Mouse (Mus musculus) left cerebral cortex, postnatal 36 days (tissue): ENCODE data around the gene Mblac1. TPM values are rescaled to one million over a fixed set of nuclear protein-coding genes. Genes with fewer than 3 reads are reported as not detected.

Experiments used
- DNase-seq, 2 experiments: peaks; one replicate each; pipeline ENCODE4 v3.0.0; 2021 to 2022; ENCODE audit warnings: low spot score in 2 of 2, mixed read lengths in 1 of 2
- intact Hi-C: fragments of 180-260 bp; cut with DNase I; formaldehyde crosslinking; loops from one replicate; pipeline ENCODE4 v1.15.1; 2025
- total RNA-seq, 2 experiments: library from RNA; stranded (reverse); gene quantifications; 2 replicates each; pipeline ENCODE4 v1.2.3; 2021

The Mblac1 gene
- 10 to 100 TPM in 1 of 2 experiments, 1 to 10 TPM in 1; 8.7 to 11.6 TPM for total RNA-seq

DNA sequence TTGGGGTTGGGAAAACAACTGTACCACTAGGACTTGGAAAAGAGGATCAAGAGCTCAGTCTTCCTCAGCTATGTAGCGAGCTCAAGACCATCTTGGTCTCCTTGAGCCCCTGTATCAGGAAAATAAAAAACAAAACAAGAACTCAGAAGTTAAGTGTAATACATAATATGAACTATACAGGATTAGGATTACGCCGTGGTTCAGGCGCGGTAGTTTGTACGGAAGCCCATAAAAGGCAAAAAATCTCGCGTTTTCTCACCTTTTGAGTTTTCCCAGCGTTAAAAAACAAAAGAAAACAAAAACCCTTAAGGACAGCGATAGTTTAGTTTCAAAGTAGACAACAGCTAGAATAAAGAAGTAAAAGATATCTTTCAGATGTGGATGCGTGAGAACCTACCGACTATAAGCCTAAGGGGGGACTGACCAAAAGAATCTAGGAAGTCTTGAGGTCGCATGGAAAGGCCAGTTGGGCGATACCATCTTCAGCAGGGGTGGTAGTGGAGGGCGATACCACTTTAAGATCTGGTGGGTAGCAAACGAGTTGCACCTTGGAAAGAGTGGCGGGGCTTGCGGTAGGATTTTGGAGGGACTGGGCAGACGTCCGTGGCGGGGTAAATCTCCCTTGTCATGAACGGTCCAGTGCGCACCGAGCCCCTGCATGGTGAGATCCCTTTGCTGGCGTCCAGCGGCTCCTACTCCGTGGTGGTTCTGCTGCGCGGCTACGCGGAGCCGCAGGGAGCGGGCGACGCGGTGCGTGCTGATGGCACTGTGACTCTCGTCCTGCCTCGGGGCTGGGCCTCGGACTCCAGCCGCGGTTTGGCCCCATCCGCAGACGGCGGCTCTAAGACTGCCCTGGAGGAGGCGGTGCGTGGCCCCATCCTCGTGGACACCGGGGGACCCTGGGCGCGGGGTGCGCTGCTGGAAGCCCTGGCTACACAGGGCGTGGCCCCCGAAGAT lies at the start of gene Mblac1:
Gene Mblac1, plus strand, starts transcription at position 544 of the 957 bp plus-strand sequence.
- DNase-seq: peak; percentile 82 to 83
- intact Hi-C loops: no loop called here

DNA sequence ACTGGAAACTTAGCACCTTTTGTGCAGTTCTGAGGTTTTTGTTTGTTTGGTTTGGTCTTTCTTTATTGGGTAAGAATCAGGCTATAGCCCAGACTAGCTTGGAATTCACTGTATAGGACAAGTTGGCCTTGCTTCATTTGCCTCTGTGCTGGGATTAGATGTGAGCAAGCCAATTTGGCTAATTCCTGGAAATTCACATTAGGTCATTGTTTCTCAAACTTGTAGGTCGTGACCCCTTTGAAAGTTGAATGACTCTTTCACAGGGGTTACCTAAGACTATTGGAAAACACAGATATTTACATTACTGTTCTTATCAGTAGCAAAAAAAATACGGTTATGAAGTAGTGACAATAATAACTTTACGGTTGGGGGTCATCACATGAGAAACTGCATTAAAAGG lies 39.7 kb upstream of the Mblac1 start:
- intact Hi-C loops: loop anchor here (2.0 kb wide), 1 partner anchor 38 kb away; the partner anchor contains the start of gene Zscan21
- DNase-seq: no peak

DNA sequence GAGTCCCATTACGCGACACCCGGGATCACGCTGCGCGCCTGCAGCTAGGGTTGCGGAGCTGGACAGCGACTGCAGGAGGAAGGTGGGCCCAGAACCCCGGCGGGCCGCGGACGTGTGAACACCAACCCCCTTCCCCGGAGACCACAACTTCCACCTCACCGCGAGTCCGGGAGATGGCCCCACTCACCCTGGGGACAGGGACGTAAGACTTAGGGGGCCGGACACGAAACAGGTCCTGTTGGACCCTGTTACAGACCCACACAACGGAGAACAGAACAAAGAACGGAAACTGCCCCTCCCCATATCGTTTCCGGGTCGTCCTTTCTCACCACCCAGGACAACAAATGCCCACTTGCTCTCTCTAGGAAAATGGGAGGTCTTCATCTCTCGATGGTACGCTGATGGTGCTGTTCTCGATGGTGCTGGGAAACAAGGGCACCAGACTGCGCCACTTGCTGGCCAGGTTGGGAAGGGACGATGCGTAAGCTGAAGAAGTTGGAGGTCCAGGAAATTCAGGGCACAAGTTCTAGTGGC lies 38.6 kb upstream of the Mblac1 start, which contains the start of gene Zfp113:
Gene Zfp113, minus strand, starts transcription at position 302 of the 534 bp plus-strand sequence.
- DNase-seq: peak; percentile 89 to 90
- intact Hi-C loops: loop anchor here (1.0 to 5.0 kb wide), 3 partner anchors 39 to 268 kb away; partner anchors contain the start of gene Zscan21

DNA sequence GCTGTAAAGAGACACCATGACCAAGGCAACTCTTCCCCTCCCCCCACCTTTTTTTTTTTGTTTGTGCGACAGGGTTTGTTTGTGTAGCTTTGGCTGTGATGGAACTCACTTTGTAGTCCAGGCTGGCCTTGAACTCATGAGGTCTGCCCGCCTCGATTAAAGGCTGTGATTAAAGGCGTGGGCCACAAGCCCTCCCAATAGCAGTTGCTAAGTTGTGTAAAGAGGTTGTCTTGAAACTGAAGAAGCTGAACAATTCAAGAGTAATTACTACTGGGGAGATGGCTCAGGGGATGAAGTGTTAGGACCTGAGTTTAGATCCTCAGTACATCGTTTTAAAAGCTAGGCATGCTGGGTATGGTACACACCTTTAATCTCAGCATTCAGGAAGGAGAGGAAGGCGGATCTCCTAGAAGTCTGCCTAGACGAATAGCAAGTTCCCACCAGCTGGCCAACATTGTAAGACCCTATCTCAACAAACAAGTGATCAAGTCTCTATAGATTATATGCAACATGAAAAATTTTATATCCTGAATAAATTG lies 33.8 kb upstream of the Mblac1 start:
- DNase-seq: no peak
- intact Hi-C loops: no loop called here

- intact Hi-C loops: loop anchor here (1.0 kb wide), 2 partner anchors 10 to 374 kb away; partner anchors contain the start of genes Mepce and Zcwpw1
- peak; percentile 96 to 97 for DNase-seq
These were observed 33.1 kb upstream of the Mblac1 start, which contains the start of gene Cops6 for GRCm38 (mm10) chr5:138160842-138161665. TSS of gene Cops6 (plus strand) at chr5:138161071.

DNA sequence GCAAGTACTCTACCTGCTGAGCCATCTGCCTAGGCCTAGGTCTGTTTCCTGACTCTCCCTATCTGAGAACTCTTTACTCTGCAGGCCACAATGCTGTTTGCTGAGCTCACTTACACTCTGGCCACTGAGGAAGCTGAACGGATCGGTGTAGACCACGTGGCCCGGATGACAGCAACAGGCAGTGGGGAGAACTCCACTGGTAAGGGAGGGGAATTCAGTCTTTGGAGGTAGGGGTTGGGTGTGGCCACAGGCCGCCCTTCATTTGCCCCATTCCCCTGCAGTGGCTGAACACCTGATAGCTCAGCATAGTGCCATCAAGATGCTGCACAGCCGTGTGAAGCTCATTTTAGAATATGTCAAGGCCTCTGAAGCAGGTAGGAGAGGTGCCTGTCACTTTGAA lies 31.1 kb upstream of the Mblac1 start:
- intact Hi-C loops: no loop called here
- no peak for DNase-seq

DNA sequence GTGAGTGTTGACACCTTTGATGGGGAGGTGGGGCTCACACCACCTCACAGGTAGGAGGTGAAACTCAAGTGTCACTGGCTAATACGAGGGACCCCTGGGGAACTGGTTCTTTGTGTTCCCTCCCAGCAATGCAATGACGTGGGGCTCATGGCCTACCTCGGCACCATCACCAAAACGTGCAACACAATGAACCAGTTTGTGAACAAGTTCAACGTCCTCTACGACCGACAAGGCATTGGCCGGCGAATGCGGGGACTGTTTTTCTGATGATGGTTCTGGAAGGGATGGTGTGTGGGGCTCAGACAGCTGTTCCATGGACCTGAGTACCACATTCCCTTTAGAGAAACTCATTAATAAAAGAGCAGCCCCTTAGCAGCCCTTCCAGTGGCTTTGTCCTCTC lies 30.5 kb upstream of the Mblac1 start:
- intact Hi-C loops: no loop called here
- DNase-seq: no peak

DNA sequence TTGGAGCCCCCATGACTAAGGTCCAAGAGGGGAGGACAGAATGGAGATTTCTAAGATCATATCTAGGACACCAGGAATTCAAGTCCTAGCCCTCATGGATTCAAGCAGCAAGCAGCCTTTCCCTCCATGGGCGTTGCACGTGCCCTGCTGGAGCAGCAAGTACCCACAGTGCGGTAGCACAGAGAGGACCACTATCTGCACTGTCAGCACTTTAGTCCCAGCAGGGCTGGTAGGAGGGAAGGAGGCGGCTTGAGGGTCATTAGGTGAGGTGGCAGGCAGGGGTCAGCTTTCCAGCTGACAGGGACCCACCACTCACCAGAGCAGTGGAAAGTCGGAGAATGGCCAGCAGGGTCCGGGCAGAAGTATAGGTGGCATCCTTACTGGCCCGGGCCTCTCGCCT lies 28.5 kb upstream of the Mblac1 start:
- intact Hi-C loops: no loop called here
- DNase-seq: no peak

DNA sequence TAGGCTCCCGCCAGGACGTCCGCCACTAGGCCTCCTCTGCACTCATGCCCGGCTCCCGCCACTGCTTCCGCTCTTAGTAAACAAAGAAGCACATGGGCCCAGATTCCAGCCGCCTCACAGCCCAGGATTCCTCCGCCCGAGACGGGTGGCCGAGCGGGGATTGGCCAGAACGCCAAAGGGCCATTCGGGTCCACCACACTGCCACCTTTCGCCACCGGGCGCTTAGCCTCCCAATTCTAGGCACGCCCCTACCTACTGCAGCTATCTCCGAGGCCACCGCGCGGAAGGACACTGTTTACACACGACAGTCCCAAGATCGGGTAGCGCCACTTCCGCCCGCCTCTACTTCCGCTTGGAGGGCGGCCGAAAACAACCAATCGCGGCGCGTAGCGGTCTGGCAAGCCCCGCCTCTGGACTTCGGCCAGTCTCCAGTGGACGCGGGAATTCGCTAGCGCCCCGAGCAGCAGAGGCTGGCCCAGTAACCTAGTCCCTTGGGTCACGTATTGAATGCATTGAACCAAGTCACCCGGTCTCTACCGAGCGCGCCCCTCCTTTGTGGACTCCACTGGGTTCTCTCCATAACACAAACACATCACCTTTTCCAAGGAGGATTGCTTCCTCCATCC lies 23.1 kb upstream of the Mblac1 start:
- intact Hi-C loops: loop anchor here (1.0 kb wide), 1 partner anchor 10 kb away; the partner anchor contains the start of gene Cops6

GRCm38 (mm10) chr5:138171695-138172491 lies 22.2 kb upstream of the Mblac1 start, which contains the start of the genes Ap4m1 and Mcm7:
TSS of gene Ap4m1 (plus strand) at chr5:138172002.
TSS of gene Mcm7 (minus strand) at chr5:138172422.
- intact Hi-C loops: loop anchor here (1.0 to 2.0 kb wide), 2 partner anchors 11 to 15 kb away; partner anchors contain the start of genes Cnpy4, Cops6 and Taf6
- peak; percentile 94 to 97 for DNase-seq

More for the DNA sequence above, 23.1 kb upstream of the Mblac1 start:
- peak; percentile 95 for DNase-seq

- intact Hi-C loops: loop anchor here (2.0 kb wide), 1 partner anchor 14 kb away; the partner anchor contains the start of genes Cnpy4 and Taf6
- DNase-seq: no peak
These were observed 20.9 kb upstream of the Mblac1 start for GRCm38 (mm10) chr5:138173217-138173616.

- peak; percentile 78 for DNase-seq
- intact Hi-C loops: loop anchor here (2.0 kb wide), 1 partner anchor 14 kb away; the partner anchor contains the start of genes Ap4m1 and Mcm7
These were observed 7.0 kb upstream of the Mblac1 start, which contains the start of the genes Taf6 and Cnpy4 for GRCm38 (mm10) chr5:138186950-138187638. TSS of gene Taf6 (minus strand) at chr5:138187451. TSS of gene Cnpy4 (plus strand) at chr5:138187485.

DNA sequence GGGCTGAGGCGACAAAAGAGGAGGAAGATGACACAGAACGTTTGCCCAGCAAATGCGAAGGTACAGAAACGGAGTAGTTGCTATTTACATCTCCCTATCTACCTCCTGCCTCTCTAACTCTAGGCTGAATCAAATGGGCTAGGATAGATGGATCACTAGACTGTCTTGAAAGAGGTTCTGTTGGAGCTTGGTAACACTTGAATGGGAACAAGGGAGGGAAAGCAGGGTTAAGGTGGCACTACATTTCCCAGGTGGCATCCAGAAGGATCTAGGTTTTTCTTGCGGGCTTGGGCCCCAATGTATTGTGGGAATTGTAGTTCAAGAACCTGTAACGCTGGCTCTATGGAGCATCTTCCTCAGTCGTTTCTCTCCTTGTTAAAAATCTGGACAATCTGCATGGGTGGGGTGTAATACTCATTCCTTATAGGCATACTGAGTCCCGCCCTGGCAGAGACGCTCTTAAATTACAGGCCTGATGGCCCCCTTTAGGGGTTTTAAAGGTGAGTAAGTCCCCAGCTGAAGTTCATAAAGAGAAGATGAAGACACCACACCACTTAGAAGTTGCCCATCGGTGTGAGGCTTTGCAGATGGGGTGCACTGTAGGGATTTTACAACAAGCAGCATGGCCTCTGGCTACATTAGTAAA lies 6.3 kb upstream of the Mblac1 start:
- peak; percentile 67 to 70 for DNase-seq
- intact Hi-C loops: loop anchor here (2.0 kb wide), 1 partner anchor 15 kb away; the partner anchor contains the start of genes Ap4m1 and Mcm7

DNA sequence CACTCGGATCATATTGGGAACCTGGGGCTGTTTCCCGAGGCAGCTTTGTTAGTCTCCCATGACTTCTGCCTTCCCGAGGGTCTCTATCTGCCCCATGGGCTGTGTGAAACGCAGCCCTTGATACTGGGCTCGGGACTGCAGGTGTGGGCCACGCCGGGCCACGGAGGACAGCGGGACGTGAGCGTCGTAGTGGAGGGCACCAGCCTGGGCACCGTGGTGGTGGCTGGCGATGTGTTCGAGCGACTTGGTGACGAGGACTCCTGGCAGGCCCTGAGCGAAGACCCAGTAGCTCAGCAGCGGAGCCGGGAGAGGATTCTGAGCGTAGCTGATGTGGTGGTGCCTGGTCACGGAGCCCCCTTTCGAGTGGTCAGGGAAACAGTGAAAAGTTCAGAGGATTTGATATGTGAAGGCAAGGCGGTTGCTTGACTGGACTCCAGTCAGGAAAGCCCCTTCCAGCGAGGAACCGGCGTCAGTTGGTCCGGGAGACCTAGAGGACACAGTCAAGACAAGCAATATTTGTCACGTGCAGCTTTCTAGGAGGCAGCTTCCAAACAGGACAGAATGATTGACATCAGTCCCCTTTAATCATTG lies 736 bp downstream of the Mblac1 start:
- intact Hi-C loops: no loop called here
- DNase-seq: peak; percentile 41 to 46

- intact Hi-C loops: no loop called here
- DNase-seq: no peak
These were observed 1.3 kb downstream of the Mblac1 start for GRCm38 (mm10) chr5:138195463-138195862.

GRCm38 (mm10) chr5:138199576-138199975 lies 5.5 kb downstream of the Mblac1 start:
- intact Hi-C loops: no loop called here
- DNase-seq: no peak
